Comparison of ENCODE assay signal across 9 mouse cellular contexts in genomic region chr7:131553771-131554175, GRCm38 (mm10). TPM values are rescaled to one million over a fixed set of nuclear protein-coding genes. Genes with fewer than 3 reads are reported as not detected.
DNase-seq lines count a peak whose midpoint lies in the region; ATAC-seq and TF ChIP-seq lines count a peak whose summit lies in the region.
"Had no signal": no experiment of that assay in that cellular context is flagged by ENCODE, and none has a peak within 500 bp of the region (broad histone marks: within the 10 kb centered on the region; RNA-seq: fewer than 3 reads in every experiment).

No protein-coding gene starts in this region.

- 0 out of 2 replicates have a peak overlapping the region, but pooled peaks have one; percentile 21 for H3K9ac ChIP-seq in embryonic facial prominence, embryonic 13.5 days
- no peak overlapping the region for H3K9ac ChIP-seq in lung, embryonic 14.5 days

- peak overlapping the region; percentile 61 for H3K4me2 ChIP-seq in embryonic facial prominence, embryonic 13.5 days
- peak overlapping the region; percentile 59 for H3K4me2 ChIP-seq in lung, embryonic 14.5 days

- H3K4me1 ChIP-seq in embryonic facial prominence, embryonic 13.5 days = peaks cover 31% of the 10 kb centered on the region
- no peaks in the 10 kb centered on the region for H3K4me1 ChIP-seq in lung, embryonic 14.5 days (ENCODE audit: insufficient read depth)
- peaks cover 17% of the 10 kb centered on the region for H3K4me1 ChIP-seq in small intestine, adult 2 months (ENCODE audit: control insufficient read depth, insufficient read depth, insufficient read length, low read length)

- H3K9me3 ChIP-seq in embryonic facial prominence, embryonic 13.5 days = no peaks in the 10 kb centered on the region
- H3K9me3 ChIP-seq in lung, embryonic 14.5 days (ENCODE audit: low read depth, low read length) = no peaks in the 10 kb centered on the region

- H3K4me3 ChIP-seq in embryonic facial prominence, embryonic 13.5 days = peak overlapping the region; percentile 36
- peak overlapping the region; percentile 32 for H3K4me3 ChIP-seq in lung, embryonic 14.5 days (ENCODE audit: low read depth, low read length)
- peak overlapping the region; percentile 47 for H3K4me3 ChIP-seq in small intestine, adult 2 months (ENCODE audit: low read depth, low read length)
- H3K4me3 ChIP-seq: erythroblast, embryonic 14.5 days had no signal

- no peak for ATAC-seq in embryonic facial prominence, embryonic 13.5 days (ENCODE audit: insufficient number of reproducible peaks, insufficient read depth, low FRiP score, low TSS enrichment, low read depth)
- ATAC-seq in inflammation-experienced regulatory T-cells, adult 6 months = peak; percentile 39
- peak; percentile 63; the same call in 1 of the 2 replicates for ATAC-seq in lung, embryonic 14.5 days (ENCODE audit: insufficient read depth)

- H3K36me3 ChIP-seq in embryonic facial prominence, embryonic 13.5 days = no peaks in the 10 kb centered on the region
- H3K36me3 ChIP-seq in lung, embryonic 14.5 days (ENCODE audit: insufficient read depth) = no peaks in the 10 kb centered on the region
- no peaks in the 10 kb centered on the region for H3K36me3 ChIP-seq in small intestine, adult 2 months (ENCODE audit: control insufficient read depth, insufficient read depth, low read length)

- no peak for TF ChIP-seq CTCF in lung, embryonic 14.5 days (IDR thresholded peaks at IDR 0.05; ENCODE audit: low read depth)
- no peak for TF ChIP-seq CTCF in small intestine, adult 2 months (IDR thresholded peaks at IDR 0.05; ENCODE audit: extremely low read depth, insufficient read length, insufficient replicate concordance, low read depth, low read length)

- peaks cover 100% of the 10 kb centered on the region for H3K27me3 ChIP-seq in embryonic facial prominence, embryonic 13.5 days
- H3K27me3 ChIP-seq in lung, embryonic 14.5 days (ENCODE audit: insufficient read depth, low read length) = peaks cover 100% of the 10 kb centered on the region
- peaks cover 91% of the 10 kb centered on the region for H3K27me3 ChIP-seq in small intestine, adult 2 months (ENCODE audit: control insufficient read depth, insufficient read depth, low read length)

- peak; percentile 53 for DNase-seq in urinary bladder, postnatal 14 days (ENCODE audit: low spot score)
- DNase-seq in urinary bladder, postnatal 4 days (ENCODE audit: low spot score in 2 of 2) = no peak
- DNase-seq in lung, embryonic 14.5 days = peak; percentile 52
- no peak for DNase-seq in natural killer cell, adult 2 months (ENCODE audit: low spot score in 2 of 2)
- no peak for DNase-seq in layer of hippocampus, adult 18-20 months (ENCODE audit: low spot score in 2 of 2)

- no peak for TF ChIP-seq POLR2A in small intestine, adult 2 months (IDR thresholded peaks at IDR 0.05; ENCODE audit: low read depth, low read length)

- no peak overlapping the region for H3K27ac ChIP-seq in embryonic facial prominence, embryonic 13.5 days
- H3K27ac ChIP-seq in lung, embryonic 14.5 days (ENCODE audit: low read depth) = no peak overlapping the region
- no peak overlapping the region for H3K27ac ChIP-seq in small intestine, adult 2 months (ENCODE audit: insufficient read depth, low read depth, low read length)

- under 1% methylated on average over 38 of the region's 39 CpGs for WGBS in embryonic facial prominence, embryonic 13.5 days
- WGBS in lung, embryonic 14.5 days = 1% methylated on average over 38 of the region's 39 CpGs
- WGBS in small intestine, adult 2 months = 1% methylated on average over 39 of the region's 39 CpGs

RNA-seq across cellular contexts. Expression of gene Hmx2, which starts 5.2 kb away (rescaled TPM):
- polyA plus RNA-seq in embryonic facial prominence, embryonic 13.5 days (2015; fragmentation: Nextera tagmentation; extraction: Ambion mirVana) = 0.08 TPM in 1 of 2 replicates, not detected in the other
- not detected for polyA plus RNA-seq in inflammation-experienced regulatory T-cells, adult 6 months (2017; shearing (Covaris generic))
- polyA plus RNA-seq in lung, embryonic 14.5 days (2014; fragmentation: Nextera tagmentation; extraction: Ambion mirVana) = not detected in 2 replicates
- 0.52 and 1.2 TPM in 2 replicates for polyA plus RNA-seq in small intestine, adult 2 months (2012; rRNA removed)
- total RNA-seq in layer of hippocampus, adult 18-20 months (2021) = not detected
- polyA plus RNA-seq: erythroblast, embryonic 14.5 days had no signal

RNA-seq across cellular contexts. Expression of gene Bub3, which starts 6.2 kb away (rescaled TPM):
- polyA plus RNA-seq in embryonic facial prominence, embryonic 13.5 days (2015; fragmentation: Nextera tagmentation; extraction: Ambion mirVana) = 232 and 237 TPM in 2 replicates
- polyA plus RNA-seq in inflammation-experienced regulatory T-cells, adult 6 months (2017; shearing (Covaris generic)) = 100 to 1,000 TPM; 179 to 242 (median 181) TPM
- polyA plus RNA-seq in lung, embryonic 14.5 days (2014; fragmentation: Nextera tagmentation; extraction: Ambion mirVana) = 264 and 268 TPM in 2 replicates
- polyA plus RNA-seq in small intestine, adult 2 months (2012; rRNA removed) = 16.5 and 30.5 TPM in 2 replicates
- 10 to 100 TPM; 60.9 to 63.2 TPM for total RNA-seq in layer of hippocampus, adult 18-20 months (2021)

RNA-seq across cellular contexts. Expression of gene Hmx3, which starts 11.1 kb away (rescaled TPM):
- polyA plus RNA-seq in embryonic facial prominence, embryonic 13.5 days (2015; fragmentation: Nextera tagmentation; extraction: Ambion mirVana) = not detected in 2 replicates
- not detected for polyA plus RNA-seq in inflammation-experienced regulatory T-cells, adult 6 months (2017; shearing (Covaris generic))
- not detected in 2 replicates for polyA plus RNA-seq in lung, embryonic 14.5 days (2014; fragmentation: Nextera tagmentation; extraction: Ambion mirVana)
- polyA plus RNA-seq in small intestine, adult 2 months (2012; rRNA removed) = 2.4 and 4.6 TPM in 2 replicates
- total RNA-seq in layer of hippocampus, adult 18-20 months (2021) = not detected
- polyA plus RNA-seq: erythroblast, embryonic 14.5 days had no signal

Comparison
In these comparisons a context has a peak if more than half of its experiments do, and no peak if none do; other contexts are left out.
1. DNase-seq: peak in urinary bladder, postnatal 14 days (single experiment) and lung, embryonic 14.5 days (single experiment); none in urinary bladder, postnatal 4 days (0 of 2), natural killer cell, adult 2 months (0 of 2) and layer of hippocampus, adult 18-20 months (0 of 2).
2. Peak in every context shown above with its lines, with median percentiles within 50 percentile points of each other: H3K4me3 ChIP-seq.